Mouse (Mus musculus) mammary gland, adult 2 months (tissue): ENCODE measurements around the gene Fn1. TPM values are rescaled to one million over a fixed set of nuclear protein-coding genes. Genes with fewer than 3 reads are reported as not detected.

Experiments used
- polyA plus RNA-seq: library from polyadenylated mRNA; depleted of rRNA; stranded (reverse); fragments of >200 nt; gene quantifications from 2 replicates; pipeline ENCODE4 v1.2.3, GENCODE M21; 2012; ENCODE audit warnings: low replicate concordance; rRNA removed

Fn1 gene
- polyA plus RNA-seq, result 517 and 755 TPM in 2 replicates

GRCm38 (mm10) chr1:71652551-71653399, at the start of gene Fn1:
Gene Fn1, minus strand, starts transcription at chr1:71653200.

GRCm38 (mm10) chr1:71556688-71557612, 96.0 kb downstream of the Fn1 start, which contains the start of gene Atic:
Gene Atic, plus strand, starts transcription at chr1:71557150.

Other genes starting within 250 kb of the Fn1 start
- gene Abca12, start 238.3 kb downstream of the Fn1 start, polyA plus RNA-seq, result 0.02 and 0.55 TPM in 2 replicates
- 25.5 and 31.9 TPM in 2 replicates for gene Atic, start 96.0 kb downstream of the Fn1 start, polyA plus RNA-seq